Mouse (Mus musculus) retina, postnatal 7 days (tissue): ENCODE measurements around the gene Nrn1.

Experiments used
- DNase-seq: peaks from one replicate; pipeline ENCODE4 v3.0.0-alpha.2; 2012; ENCODE audit warnings: low read depth, low spot score

Nrn1 gene

DNA sequence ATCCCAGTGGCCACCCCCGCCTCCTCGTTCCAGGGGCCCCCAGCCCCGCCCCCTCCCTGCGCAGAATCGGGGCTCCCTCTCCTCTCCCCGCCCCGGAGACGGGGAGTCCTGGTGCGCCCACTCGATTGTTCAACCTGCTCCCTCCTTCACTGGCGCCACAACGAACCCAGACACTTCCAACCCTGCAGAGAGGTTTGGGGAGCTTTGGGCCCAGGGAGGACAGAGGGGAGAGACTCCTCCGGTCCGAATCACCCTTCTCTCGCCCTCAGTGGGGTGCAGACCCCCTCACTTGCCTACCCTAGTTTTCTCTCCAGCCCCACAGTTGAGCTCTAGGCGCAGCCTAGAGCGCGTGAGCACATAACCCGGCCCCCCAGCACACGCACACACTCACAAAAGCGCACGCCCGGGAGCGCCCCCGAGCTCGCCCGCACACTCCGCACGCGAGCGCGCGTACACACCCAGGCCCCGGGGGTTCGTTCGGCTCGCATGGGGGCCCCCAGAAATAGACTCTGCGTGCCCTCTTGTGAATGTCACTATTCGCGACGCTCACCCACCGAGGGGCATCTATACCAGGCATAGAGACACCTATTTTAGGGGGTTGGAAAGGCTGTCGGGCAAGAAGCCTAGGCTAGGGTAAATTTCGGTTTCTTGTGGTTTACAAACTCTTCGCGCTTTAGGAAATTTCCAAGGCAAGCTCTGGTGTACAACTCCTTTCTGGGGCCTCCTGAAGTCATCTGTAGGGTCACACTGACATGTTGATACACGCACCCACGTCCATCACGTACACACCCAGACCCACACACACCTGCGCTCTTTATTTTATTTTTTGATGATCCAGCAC lies at the start of gene Nrn1:
Nrn1 (minus strand) TSS at position 401 of the 841 bp plus-strand sequence.
- DNase-seq = no peak

DNA sequence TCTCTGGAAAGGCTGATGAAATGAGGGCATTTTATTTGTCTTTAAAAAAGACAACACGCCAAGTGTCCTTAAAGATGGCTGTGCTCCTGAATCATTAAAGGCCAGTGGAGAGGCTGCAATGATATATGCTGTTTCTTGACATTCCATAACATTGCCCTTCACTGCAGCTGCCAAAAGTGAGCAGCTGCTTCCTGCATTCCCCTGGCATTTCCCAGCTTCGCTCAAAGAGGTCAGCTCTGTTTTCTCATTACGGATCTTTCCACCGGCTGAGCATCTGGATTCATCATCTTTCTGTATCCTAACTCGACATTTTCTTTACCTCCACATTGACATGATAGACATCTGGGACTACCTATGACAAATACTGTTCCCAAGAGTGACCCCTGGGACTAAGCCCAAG lies 44.7 kb upstream of the Nrn1 start:
- no peak for DNase-seq

DNA sequence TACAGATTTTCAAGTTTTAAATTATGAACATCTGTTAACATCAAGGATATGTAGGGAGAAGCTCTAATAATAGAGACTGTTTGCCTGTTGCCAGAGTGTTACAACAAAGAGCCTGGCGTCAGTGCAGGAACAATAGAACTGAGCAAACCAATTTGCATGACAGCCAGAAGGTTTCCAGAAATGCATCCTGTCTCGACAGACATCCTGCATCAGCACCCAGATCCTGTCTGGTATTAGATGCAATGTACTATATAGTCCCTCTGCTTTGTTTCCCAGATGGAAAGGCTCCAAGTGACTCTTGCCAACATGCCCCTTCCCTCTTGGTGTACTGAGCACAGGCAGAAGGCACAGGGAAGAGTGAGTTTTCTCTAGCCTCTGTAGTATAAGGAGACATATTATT lies 31.9 kb upstream of the Nrn1 start:
- DNase-seq = no peak

DNA sequence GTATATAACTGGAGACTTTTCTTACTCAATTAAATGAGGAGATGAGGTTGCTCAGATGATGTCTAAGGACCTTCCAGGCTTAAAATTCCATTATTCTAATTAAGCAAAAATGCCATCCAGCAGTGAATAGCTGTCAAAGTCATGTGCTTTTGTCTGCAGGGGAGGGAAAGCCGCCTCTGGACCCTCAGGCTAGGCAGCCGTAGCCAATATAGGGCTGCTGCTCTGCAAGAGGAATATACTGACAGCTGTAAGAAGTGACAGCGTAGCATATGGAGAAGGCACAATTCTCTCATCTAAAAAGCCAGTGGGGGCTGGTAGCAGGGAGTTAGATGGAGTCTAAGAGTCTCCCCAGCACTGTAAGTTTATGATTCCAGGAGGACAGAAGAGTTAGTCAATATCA lies 16.9 kb upstream of the Nrn1 start:
- no peak for DNase-seq

DNA sequence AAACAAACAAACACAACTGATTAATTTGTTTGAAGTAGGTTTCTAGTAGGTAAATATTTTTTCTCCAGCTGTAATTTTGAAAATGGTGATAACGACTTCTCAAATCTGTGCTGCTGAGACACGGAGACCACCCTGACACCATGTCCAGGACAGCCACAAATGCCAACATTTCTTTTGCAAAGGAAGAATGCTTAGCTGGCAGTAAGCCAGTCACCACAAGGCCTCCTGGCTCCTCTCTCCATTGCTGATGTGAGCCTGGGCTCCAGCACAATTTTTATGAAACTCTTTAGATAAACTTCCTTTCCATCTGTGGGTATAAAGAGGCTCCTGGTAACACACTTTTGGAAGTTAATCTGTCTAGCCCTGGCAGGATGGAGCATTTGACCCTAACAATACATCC lies 15.1 kb upstream of the Nrn1 start:
- no peak for DNase-seq

DNA sequence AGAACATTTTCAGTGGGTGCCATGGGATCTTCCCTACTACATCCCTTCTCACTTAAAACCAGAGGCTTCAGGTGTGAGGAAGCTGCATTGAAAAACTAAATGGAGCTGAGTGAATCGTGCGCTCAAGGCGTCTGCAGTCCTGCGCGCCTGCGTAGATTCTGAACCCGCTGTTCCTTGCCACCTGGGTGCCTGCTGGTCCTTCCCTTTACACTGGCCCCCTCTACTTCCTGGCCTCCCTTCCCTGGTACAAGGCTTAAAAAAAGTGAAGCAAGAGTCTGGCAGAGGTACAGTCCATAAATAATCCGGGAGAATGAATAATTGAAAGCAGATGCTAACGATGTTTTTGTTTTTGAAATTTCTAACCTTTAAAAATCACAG lies 1.7 kb upstream of the Nrn1 start:
- no peak for DNase-seq

DNA sequence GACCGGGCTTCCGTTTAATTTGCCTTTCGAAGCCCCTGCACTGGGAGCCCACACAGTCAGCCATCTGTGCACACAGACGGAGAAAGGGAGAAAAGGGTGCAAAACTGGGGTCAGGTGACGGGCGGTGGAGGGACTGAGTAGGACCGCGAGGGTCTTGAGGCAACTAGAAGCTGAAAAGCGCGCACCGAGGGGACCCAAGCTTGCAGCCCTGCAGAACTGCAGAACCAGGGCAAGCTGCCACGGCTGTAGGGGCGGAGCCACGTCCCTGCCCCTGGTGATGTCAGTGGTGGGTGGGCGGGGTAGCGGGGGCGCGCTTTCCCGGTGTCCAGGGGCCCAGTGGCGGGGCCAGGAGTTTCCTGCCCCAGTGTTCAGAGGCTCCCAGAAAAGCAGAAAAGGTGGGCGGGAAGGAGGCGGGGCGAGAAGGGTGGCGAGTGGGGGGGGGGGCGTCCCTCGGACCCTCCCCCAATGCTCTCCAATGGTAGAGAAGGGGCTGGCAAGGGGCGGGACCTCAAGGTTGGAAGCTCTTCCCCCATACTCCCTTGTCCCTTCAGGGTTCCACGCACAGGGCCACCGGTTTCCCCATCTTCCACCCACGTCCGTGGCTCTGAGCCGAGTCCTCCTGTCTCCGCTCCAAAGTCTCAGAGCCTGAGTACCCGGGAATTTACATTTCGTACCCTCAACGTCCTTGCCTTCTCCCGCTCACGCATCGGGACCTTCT lies 1.1 kb upstream of the Nrn1 start:
- DNase-seq = no peak

DNA sequence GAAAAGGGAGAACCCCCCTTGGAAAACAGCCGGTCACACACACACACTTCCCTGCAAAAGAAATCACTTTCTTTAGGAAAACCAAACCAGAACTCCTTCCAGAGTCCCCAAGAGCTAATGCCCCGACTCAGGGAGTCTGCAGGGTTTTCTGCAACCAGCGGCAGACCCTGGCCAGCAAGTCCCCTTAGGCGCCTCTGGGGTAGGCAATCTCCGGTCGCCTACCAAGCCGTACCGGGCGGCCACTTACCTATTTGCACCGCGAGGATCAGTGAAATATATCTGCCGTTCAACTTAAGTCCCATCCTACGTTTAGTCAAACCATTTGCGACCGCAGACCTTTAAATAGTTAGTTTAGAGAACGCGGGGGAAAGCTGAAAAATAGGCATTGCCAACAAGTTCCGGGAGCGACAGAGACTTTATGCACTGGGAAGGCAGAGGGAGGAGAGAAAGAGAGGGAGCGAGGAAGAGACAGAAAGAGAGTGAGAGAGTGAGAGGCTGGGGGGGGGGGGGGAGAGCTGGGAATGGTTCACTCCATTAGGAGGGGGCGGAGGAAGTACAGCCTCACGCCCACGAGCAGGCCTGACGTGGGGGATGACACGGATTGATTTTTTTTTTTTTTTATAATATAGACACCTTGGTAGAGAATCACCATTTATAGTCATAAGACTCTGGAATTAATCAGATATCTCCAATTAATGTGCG lies 791 bp downstream of the Nrn1 start:
- no peak for DNase-seq

DNA sequence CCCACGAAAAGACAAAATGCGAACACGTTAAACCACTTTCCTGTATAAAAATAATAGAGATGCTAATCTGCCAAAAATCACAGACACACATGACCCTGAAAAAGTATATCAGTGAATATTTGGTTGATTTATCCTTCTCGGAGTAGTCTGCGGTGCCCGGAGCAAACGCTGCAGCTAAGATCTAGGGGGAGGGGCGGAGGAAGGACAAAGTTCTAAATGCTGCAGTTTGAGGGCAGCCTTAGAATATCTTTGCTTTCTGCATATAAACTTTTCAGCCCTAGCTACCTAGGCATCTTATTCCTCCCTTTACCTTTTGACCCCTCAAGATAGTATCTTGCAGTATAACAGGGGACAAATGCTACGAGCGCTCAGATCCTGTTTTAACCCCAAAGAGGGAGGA lies 1.4 kb downstream of the Nrn1 start:
- DNase-seq = no peak

DNA sequence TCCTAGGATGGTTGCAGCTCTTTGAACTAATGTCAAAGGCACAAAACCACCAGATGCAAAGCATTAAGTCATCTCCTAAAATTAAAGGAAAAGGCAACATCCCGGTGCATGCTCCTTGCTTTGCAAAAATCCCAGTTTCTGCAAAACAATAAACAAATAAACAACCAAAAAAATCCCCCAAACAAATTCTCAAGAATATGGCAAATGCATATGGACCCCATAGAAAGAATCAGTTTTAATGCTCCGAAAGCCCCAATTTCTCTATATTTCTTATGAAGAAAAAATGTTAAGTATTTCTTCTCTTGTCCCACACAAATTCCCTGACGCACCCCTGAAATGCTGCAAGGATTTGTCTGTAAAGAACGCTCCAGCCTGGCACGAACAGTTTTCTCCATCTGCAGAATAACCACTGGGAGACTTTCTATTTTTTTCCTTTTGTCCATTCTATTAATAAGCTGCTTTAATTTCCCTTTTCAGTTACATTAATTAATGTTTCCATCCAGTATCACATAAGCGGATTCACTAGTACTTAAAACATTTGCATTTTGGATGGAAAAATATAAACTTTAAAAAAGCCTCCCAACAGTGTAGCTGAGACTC lies 1.9 kb downstream of the Nrn1 start:
- DNase-seq = no peak

DNA sequence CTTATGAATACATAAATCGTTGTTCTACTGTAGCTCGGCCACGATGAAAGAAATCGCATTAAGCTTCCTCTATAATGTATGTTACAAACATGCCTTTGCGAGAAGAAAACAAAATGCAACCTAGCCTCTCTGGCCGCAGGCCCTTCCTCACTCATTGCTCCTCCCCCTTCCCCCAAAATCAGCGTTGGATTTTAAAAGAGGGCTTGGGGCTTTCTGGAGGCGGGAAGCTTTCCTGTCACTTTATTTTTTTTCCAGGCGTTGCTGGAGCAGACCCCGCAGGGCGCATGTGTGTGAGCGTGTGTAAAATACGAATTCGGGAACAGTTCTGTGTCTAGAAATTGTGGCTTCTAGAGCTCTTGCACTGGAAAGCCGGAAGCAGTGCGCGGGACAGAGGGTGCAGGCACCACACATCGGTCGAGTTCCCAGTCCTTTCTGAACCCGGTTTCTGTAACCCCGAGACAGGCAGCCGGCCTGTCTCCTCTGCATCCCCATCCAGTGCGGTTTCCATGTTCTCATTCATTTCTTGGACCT lies 2.9 kb downstream of the Nrn1 start:
- no peak for DNase-seq

DNA sequence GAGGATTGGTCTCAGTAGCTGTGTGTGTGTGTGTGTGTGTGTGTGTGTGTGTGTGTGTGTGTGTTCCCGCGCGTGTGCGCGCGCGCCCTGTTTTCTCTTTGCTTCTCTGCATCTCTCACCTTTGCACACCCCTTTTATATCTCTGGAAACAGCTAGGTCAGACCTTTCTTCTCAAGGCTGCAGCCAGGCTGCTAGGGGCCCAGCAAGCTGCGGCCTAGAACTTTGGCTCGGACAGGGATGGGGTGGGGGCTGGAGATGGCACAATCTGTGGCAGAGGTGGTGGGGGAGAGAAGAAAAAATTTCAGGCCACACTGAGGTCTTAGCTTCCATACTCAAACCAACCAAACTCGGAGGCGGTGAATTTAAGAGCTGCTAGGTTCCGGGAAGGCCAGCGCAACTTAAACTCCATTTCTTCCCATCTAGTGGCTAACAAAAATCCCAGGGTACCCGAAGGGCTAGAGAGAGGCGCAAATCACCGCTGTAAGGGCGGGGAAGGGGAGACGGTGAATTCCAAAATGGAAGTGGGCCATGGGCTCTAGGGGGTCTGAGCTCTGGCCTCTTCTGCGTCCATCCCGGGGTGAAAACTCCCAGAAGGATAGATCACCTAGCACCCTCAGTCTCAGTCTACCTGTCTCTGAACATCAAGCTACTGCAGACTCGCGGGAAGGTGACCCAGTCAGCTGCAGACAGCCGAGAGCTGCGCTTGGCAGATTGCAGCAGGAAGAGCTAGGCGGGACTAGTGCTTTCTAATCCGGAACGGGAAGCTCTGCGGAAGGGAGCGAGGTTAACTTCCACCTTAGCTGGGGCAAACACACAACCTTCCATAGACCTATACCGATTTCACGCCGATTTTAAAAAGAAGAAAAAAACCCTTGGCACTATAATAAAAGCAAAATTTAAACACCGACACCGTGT lies 3.7 kb downstream of the Nrn1 start:
- no peak for DNase-seq

DNA sequence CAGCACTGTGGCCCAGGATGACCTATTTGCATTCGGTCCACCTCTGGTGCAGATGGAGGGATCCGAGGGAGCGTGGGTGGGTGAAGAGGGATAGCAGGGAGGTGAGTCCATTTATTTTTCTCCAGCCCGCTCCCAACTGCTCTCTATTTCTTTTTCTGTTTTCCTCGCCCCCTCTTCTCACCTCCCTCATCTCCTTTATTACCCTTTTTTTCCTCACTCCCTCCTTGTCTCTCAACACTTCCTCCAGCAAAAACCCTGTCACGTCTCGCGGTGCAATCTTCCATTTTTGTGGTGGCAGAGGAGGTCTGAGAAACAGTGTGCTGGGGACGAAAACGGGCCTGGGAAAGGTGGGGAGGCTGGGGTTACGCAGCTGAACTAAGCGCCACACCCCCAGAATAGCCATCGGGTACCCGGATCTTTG lies 4.6 kb downstream of the Nrn1 start:
- DNase-seq = no peak

DNA sequence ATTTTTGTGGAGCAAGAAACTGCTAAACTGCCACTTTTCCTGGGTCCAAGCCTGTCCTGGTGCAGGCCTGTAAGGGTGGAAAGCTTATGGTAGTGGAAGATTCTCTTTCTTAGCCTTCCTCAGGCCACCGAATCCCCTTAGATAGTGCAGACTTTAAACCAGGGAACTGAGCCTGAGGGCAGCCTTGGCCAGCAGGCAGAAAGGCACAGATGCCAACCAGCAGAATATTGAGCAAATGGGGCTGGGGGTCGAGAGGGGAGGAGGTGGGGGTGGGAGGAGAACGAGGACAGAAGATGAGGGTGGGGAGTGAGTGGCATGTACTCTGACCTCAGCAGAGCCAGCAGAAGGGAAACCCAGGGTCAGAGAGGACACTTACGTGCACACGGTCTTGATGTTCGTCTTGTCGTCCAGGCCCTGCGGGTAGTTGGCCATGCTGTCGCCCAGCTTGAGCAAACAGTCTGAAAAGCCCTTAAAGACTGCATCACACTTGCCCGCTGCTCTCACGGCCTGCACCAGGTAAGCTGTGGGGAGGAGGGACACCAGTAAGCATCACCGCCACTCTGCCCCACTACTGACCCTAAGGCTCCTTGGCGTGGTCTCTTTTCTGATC lies 5.1 kb downstream of the Nrn1 start:
- no peak for DNase-seq

DNA sequence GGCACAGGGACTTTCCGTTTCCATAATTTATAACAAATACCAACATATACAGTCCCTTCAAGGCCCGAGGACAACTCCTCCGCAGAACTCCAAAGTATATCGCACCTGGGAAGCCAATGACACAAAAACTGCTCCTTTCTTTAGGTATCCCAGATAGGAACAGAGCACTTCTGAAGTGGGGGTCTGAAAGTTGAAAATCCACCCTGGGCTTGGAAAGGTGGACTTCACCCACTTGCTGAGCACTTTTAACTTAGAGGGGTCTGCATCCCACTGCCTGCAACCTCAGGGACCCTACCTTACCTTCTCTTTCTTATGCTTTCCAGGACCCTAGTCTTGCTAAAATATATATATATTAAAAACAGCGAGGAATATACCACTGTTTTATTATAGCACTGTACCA lies 6.4 kb downstream of the Nrn1 start:
- no peak for DNase-seq

DNA sequence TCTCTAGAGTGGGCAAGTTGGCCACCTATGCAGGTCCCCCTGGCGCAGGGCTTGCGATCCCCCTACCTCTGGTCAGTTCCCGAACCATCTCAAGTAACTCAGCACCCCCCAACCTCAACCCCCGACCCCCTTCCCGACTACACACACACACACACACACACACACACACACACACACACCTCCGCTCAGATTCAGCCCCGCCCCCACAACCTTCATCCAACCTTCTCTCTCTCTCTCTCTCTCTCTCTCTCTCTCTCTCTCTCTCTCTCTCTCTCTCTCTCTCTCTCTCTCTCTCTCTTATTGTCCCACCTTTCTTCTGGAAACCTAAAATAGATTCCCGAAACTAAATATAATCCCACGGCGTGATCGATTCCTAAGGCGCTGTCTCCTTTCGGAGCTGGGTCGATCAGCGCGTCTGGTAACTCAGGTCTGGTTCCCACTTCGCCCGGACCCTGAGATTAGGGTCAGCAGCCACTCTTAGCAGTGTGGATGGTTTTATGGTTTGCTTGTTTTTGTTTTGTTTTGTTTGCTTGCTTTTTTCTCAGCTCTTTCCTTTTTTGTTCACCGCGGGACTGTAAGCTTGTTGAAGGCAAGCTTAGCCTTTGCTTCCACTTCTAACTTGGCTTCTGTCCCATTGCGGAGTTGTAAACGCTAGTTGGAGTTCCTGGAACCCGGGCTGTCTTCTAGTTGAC lies 7.0 kb downstream of the Nrn1 start:
- DNase-seq = no peak

DNA sequence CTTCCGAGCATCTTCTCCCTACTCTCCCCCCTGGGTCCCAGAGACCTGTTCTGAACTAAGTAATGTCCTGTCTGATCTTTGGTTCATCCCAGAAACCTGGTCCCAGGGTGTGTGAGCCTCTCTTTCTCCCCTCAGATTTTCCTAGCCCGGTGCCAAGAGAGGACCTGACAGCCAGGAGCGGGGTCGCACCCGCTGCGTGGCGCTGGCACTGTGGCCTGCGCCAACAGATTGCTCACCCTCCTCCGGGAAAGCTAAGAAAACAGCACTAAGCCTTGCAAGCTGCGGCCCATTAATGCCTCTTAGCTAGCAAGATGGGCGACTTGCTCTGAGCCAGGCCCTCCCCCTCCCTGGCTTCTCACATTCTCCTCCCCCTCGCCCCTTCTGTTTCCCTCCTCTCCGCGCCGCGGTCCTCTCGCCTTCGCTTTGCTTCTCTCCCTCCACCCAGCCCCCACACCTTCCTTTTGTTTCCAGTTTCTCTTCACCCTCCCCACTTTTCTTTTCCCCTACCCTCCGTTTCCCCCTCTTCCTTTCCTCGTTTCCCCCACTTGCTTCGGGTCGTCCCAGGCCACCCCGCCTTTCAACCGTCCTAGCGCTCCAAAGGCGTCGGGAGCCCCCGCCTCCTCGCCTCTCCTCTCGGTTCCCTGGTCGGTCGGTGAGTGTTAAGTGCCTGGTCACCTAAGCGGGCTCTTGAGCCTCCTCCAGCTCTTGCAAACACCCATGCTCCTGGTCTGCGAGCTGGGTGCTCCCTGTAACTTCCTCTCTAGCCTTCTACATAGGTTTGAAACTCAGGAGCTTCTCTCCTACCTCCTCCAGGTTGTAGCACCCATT lies 7.8 kb downstream of the Nrn1 start:
- no peak for DNase-seq

DNA sequence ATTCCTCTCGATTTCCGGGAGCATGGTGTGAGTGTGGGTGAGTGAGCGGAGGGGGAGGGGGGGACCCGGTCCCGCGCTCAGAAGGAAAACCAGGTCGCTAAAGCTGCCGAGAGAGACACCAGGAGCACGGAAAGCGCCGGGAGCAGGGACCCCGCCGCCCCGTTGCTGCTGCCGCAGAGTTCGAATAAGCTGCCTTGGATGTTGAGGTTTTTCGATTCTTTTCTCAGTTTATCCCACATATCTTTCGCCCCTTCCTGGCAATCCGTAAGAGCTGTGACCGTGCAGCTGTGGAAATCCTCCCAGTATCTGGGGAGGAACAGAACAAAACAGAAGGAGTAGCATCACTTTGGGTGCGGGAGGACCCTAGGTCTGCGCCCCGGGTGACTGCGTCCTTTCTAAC lies 8.4 kb downstream of the Nrn1 start:
- DNase-seq = no peak

DNA sequence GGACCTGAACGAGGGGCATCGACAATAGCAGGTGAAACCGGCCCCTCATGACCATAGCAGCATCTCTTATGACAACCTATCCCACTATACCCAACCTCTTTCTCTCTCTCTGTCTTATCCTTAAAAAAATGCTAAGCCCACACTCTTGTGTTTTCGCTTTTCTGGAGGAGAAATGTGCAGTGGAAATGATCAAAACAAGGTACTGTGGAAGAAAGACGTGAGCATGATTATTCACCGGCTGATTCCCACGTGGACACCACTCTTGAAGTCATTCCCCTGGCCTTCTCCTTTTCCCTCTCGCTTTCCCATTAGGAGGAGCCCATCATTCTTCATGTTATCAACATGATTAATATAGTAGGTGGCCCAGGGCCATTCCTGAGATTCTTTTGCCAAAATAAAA lies 9.1 kb downstream of the Nrn1 start:
- no peak for DNase-seq
